Mouse (Mus musculus): Measurements from ENCODE around the gene Hkdc1.

The Hkdc1 gene

DNA sequence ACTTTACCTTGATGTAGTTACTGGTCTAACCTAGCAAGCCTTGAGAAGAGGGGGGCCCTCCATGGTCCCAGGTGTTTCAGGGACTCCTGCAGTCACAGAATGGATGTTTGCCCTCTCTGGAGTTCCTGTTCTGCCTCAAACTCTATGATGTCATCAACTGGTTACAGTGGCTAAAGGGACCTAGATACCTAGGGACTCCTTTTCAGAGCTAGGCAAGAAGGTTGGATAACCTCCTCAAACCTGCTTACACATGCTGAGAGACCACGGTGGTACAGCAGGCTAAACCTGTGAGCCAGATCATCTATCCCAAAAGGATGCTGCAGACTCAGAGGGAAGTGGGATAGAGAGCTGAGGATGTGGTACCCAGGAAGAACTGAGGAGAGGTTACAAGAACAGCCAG lies 42.5 kb downstream of the Hkdc1 start, which contains the start of gene Hk1:
TSS of gene Hk1 (minus strand) at position 101 of the 400 bp plus-strand sequence.
- no peak for DNase-seq (ENCODE audit: low read depth, low spot score)

DNA sequence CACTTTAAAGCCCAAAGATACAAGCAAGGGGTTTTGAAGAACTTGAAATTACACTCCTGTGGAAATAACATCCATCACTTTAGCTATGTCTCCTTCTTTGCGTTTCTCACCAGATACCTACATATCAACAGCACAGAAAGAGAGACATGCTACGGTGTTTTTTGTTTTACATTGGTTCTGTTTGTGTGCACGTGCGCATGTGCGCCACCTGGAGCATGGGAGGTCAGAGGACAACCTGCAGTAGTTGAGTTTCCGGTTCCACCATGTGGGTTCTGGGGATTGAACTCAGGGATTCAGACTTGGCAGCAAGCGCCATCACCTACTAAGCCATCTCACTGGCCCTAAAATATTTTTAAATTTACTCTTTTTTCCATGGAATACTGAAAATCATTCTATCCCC lies 63.5 kb downstream of the Hkdc1 start:
- no peak for DNase-seq (ENCODE audit: low read depth, low spot score)

DNA sequence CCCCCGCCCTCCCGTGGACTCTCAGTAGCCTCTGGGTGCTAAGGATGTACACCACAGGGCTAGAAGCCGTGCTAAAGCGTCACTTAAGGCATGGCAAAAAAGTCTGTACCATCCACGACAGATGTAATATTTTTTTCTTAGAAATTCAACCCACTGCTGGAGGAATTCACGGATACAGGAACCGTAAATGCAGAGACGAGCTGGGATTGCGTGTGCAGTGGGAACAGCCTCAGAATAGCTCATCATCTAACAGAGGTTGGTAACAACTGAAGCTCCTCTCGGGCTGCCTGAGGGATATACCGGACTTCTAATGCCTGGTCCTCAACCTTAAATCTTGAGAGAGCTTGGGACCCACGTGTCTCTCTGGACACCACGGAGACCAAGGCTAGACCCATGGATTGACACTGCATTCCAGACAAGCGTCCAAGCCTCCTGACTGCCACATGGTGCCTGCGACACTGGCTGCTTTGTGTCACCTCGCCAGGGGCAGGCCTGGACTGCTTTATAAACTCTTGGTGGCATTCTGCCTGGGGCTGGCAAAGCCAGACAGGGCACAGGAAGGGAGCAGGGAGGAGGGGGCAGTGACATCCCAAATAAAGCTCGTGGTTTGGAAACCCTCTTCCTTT lies 66.1 kb downstream of the Hkdc1 start:
- DNase-seq (ENCODE audit: low read depth, low spot score) = peak; percentile 48

DNA sequence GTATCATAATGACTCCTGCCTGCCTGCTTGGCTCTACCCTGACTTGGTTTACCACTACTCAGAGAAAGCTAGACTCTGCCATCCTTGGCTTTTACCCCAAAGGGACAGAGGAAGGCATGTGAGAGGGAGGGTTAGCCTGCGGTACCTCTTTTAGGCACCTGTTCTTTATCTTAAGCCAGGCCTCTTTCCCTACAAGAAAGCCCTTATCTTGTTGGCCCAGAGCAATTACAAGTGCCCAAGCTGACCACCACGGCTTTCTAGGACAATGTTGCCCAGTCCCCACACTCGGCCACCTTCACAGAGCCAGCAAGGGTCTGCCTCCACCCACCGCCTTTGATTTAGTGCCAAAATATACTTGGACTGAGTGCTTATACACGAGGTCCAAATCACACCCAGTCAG lies 77.1 kb downstream of the Hkdc1 start:
- DNase-seq (ENCODE audit: low read depth, low spot score) = no peak

DNA sequence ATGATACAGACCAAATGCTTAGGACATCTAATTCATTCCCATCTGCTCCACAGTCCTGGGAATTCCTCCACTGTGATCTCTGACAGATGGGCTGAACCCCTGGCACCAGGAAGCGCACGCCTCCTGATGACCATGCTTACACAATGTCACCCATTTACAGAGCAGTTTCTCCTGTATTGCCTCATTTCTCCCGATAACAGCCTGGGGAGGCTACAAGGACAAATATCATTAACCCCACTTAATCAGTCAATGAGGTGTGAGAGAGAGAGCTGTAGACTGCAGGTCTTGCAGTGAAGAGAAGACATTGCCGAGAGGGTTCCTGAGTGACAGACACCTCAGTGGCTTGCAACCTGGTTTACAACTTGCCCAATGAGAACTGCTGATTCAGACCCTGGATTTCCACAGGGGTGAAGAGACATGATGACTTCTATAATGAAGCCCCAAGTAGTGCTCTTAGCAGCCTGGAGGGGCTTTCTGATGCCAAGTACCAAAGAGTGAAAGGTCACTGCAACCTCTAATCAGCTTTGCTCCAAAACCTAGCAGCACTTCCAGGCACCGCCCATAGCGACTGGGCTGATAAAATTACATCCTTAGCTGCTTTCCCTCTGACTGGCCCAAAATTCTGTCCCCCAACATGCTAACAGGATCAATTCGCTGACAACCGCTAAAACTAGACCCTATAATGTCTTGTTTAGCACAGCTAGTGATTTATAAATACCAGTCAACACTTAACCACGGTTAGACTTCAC lies 78.1 kb downstream of the Hkdc1 start:
- DNase-seq (ENCODE audit: low read depth, low spot score) = no peak

DNA sequence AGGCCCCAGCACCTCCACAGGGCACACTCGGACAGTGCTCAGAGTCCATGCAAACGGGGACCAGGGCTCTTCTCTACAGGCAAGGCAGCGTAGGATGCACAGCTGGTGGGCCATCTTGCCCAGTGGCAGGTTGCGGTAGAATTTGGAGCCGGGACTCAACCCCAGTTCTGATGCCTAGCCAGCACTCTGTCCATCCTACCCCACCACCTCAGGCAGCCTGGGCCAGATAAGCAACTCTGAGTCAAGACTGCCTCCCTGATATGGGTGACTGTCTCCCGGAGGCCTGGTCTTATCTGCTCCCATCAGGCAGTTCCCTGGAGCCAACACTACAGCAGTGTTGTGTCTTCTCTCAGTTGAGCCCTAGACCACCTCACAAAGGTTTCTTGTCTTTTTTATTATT lies 79.8 kb downstream of the Hkdc1 start:
- no peak for DNase-seq (ENCODE audit: low read depth, low spot score)

DNA sequence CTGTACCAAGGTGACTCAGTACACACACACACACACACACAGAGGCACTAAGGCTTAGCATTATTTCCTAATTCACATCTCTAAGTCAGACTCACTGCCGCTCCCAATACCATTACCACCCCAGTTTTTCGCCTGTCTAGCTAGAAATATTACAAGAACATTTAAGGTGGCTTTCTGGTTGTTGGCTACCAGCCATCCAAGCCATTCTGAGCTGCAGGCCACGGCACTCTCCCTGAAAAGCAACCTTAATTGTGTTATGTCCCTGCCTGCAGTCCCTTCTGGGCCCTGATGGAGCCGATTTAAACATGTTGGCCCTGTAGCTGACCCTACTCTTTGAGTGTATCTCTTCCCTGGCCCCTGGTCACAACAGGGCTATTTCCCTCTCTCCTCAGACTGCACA lies 80.3 kb downstream of the Hkdc1 start:
- DNase-seq (ENCODE audit: low read depth, low spot score) = no peak

DNA sequence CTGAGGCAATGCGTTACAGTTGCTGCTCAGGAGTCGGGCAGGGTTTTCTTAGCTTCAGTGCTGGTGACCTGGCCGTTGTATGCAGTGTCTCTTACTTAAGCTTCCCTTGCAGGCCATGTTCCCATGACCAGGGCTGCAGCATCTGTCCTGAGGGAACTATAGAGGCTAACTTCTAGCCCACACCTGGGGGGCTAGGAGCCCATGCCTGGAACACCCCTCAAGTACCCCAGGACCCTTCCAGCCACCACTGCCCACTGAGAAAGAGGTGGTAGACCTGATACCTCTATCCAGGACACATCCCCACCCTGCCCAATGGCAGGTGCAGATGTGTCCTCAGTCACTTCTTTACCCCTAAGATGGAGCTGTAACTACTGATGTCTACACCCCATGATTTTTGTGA lies 81.3 kb downstream of the Hkdc1 start:
- DNase-seq (ENCODE audit: low read depth, low spot score) = no peak

DNA sequence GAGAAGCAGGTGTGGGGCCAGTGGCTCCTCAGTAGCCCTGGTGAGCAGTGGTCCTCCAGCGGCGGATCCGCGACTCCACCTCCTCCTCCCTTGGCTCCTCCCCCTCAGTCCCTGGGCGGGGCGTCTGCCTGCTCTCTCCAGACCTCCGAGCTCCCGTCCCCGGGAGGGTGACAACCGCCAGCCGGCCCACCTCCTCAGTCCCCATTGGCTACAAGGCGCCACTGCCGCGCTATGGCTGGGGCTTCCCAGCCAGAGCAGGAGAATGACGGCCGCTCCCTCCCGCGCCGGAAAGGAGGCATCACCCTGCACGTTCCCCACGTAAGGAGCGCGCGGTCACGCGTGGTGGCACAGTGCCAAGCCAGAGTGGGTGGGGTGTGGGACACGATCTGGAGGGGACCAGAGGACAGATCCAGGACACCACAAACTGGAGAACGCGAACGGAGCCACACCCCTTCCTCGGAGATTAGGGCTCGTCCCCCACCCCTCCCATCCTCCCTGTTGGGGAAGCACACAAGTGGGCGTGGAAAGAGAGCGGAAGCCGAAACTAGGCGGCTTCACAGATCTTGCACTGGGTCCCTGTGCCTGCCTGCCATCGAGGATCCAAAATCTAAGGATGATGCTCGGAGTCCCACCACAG lies 82.1 kb downstream of the Hkdc1 start:
- DNase-seq (ENCODE audit: low read depth, low spot score) = peak; percentile 99

DNA sequence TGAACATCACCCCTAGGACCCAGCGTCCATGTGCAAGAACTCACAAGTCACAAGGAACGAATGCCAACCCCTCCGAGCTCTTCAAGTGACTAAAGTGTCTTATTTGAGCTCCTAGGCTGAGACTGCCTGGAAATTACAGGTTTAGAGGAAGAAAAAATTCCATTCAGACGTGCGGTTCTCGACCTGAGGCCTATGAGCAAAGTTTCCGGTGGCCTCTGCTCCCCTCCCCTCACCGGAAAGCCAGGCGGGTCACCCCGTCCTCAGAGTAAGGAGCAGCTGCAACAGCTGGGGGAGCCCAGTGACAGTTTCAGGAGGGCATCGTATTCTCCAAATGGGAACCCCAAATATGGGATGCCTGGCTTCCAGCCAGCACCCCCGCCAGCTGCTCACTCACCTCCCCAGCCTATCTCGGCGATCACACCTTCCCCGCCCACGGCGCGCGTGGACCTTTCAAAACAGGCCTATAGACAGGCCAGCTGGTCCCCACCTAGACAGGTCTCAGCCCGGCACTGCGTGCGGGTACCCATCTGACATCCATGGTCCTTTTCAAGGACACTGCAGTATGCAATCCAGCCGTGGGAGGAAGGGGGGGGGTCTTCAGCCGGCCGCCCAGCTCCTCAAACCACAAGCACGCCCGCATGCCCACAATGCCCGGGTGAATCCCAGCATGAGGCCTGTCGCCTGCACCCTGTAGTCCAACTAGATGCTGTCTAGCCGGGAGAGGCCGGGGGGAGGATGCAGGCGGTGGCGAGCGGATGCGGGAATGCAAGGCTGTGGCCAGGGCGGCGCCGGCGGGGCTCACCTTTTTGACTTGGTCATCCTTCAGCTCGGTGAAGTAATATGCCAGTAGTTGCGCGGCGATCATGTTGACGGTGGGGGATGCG lies 82.8 kb downstream of the Hkdc1 start:
- peak; percentile 81 for DNase-seq (ENCODE audit: low read depth, low spot score)

DNA sequence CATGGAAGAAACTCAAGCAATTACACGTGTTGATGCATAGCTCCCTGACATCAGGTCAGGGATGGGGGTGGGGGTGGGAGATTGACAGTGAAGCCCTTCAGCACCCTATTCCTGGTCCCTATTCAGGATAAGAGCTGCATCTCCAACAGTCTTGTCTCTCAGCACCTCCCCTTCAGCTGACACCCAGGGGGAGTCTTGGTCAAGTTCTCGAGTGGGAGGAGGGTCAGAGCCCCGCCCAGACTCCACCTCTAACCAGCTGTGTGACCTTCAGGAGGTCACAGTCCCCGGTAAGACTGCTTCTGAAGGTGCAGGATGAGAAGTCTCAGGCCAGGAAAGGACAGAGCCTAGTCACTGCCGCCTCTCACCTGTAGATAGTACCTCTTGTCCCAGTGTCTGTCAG lies 83.7 kb downstream of the Hkdc1 start:
- DNase-seq (ENCODE audit: low read depth, low spot score) = no peak

DNA sequence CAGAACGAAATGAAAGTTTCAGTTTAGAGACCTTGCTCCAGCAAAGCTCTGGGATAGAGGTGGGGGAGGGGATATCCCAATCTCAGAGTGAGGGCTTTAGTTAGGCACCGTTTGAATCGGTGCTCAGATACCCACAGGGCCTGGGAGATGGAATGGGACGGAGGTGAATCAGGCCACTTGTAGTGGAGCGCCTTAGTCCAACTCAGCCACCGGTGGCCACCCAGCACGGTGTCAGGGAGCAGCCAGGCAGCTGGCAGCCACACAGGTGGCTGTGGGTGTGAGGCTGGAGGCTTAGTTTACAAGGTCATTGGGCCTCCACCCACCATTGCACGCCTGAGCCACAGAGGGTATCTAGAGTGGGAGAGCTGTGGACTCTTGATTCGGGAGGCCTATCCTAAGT lies 84.1 kb downstream of the Hkdc1 start:
- no peak for DNase-seq (ENCODE audit: low read depth, low spot score)

DNA sequence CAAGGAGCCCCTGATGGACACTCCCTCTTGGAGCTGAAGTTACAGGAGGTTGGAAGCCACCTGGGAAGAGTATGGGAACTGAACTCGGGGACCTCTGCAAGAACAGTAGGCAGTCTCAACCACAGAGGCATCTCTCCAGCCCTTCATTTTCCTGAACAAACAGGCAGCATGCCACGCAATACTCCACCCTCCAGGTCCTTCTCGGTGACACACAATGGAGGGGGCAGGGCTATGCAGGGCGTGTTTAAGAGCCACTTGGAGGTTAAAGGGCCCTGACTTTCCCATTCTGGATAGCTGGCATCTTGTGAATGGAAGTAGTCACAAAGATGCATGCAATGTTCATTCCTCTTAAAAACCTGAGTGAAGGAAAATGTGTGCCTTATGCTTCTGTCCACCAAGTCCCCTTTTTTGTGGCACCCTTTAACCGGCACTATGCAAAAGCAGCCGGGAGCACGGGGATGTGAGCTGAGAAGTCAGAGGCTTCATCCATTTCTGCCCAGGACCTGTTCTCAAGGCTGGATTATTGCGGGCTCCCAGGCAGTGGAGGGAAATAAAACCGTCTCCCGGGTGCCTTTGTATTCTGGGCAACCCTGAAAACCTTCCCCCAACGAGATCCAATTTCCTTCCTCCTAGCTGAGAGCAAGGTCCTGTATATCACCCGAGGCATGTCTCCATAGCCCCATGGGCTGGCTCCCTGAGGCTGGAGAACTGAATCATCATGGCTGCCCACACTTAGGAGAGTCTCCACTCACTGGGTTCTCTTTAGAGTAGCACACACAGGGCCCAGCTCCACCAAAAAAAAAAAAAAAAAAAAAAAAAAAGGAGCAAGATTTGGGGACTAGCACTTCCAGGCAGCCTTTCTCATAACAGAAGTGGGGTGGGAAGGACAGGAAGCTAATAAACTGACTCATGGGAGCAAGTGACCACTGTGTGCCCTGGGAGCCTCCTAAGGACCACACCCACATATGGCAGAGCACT lies 85.4 kb downstream of the Hkdc1 start:
- peak; percentile 59 for DNase-seq (ENCODE audit: low read depth, low spot score)

DNA sequence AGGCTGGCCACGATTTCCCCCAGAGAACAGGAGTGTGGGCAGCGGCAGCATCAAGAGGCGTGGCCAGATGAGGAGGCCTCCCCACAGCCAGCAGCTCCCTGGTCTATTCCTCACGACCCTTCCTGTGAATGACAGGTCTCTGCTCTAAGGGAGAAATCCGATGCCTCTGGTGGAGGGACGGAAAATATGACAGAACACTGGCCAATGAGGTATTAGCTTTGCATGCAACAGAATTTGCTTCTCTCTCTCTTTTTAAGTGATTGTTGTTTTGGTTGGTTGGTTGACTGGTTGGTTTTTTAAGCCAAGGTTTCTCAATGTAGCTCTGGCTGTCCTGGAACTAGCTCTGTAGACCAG lies 86.9 kb downstream of the Hkdc1 start:
- no peak for DNase-seq (ENCODE audit: low read depth, low spot score)

DNA sequence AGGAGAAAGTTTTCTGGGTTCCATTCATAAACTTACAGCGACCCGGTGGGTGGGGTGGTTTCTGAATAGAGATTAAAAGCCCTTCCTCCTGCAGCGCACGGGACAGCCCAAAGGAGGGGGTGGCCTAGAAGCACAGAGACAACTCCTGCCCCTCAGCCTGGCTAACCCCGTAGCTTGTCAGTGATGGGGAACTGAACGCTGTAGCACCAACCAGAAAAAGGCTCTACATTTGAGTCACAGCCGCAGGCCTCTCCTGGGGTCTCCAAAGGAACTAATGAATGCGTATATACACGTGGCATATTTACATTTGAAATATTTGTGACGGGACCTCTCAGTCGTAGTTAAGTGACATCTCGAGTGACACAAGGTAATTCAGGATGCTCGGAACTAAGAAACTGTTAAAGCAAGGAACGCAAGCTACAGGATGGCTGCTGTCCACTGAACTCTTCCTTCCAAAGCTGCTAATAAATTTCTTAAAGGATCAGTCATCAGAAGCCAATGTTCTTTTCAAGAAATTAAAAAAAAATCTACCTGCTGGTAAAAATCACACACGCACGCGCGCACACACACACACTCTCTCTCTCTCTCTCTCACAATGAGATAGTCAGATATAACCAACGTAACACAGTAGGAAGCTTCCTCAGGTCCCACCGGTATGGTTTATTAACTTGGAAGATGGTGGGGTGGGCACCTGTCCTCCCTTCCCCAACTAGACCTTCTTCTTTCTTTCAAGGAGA lies 87.4 kb downstream of the Hkdc1 start:
- DNase-seq (ENCODE audit: low read depth, low spot score) = no peak

DNA sequence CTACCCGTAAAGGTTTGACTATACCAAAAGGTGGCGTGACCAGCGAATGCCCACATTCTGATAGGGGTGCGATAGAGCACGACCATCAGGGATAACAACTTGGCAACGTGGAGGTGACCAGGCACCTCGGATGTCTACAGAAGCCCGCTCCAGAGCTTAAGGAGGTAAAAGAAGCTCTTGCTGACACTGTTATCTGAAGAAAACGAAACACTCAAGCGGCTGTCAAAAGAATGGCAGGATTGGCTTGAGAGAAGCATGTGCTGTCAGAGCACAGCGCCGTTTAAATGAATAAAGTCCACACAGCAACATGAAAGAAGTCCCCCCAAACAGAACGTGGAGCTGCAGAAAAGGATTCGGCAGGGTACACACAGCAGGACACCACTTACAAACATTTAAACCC lies 89.0 kb downstream of the Hkdc1 start:
- no peak for DNase-seq (ENCODE audit: low read depth, low spot score)

Measured in brain, adult 2 months (tissue).